Mouse (Mus musculus) limb, embryonic 14.5 days (tissue): ENCODE measurements around the gene Cdkl2. TPM values are rescaled to one million over a fixed set of nuclear protein-coding genes. Genes with fewer than 3 reads are reported as not detected.

Experiments
- ATAC-seq: fragments of 200-750 bp; cut with Nextera tagmentation; 2 replicates; pipeline ENCODE4 v1.8.0; 2017; ENCODE audit warnings: low read depth, moderate number of reproducible peaks, moderate TSS enrichment; ENCODE audit not compliant: low FRiP score
- DNase-seq: peaks from one replicate; pipeline ENCODE4 v3.0.0-alpha.2; 2015; ENCODE audit warnings: low spot score
- H3K27ac ChIP-seq: fragments of 300-500 bp; sonication (generic); replicated peaks from 2 replicates; pipeline ENCODE4 v1.5.1; 2014; ENCODE audit warnings: low read depth, mild to moderate bottlenecking, low read length, moderate library complexity, mixed read lengths
- H3K27me3 ChIP-seq: fragments of 300-500 bp; sonication (generic); 2 replicates; pipeline ENCODE4 v1.6.1; 2014; ENCODE audit warnings: low read length, mixed read lengths; ENCODE audit not compliant: control insufficient read depth, insufficient read depth
- H3K36me3 ChIP-seq: fragments of 300-500 bp; sonication (generic); 2 replicates; pipeline ENCODE4 v1.6.1; 2014; ENCODE audit warnings: mild to moderate bottlenecking, low read length, moderate library complexity, mixed read lengths; ENCODE audit not compliant: control insufficient read depth, insufficient read depth
- H3K4me1 ChIP-seq: fragments of 300-500 bp; sonication (generic); 2 replicates; pipeline ENCODE4 v1.6.1; 2014; ENCODE audit warnings: antibody characterized with exemption, low read length, mixed read lengths; ENCODE audit not compliant: control insufficient read depth, insufficient read depth
- H3K4me2 ChIP-seq: fragments of 300-500 bp; sonication (generic); replicated peaks from 2 replicates; pipeline ENCODE4 v1.6.1; 2014; ENCODE audit warnings: low read depth, mild to moderate bottlenecking, low read length, moderate library complexity; ENCODE audit not compliant: severe bottlenecking
- H3K4me3 ChIP-seq: fragments of 300-500 bp; sonication (generic); replicated peaks from 2 replicates; pipeline ENCODE4 v1.5.1; 2014; ENCODE audit warnings: low read length
- H3K9ac ChIP-seq: fragments of 300-500 bp; sonication (generic); 2 replicates; pipeline ENCODE4 v1.6.1; 2014; ENCODE audit warnings: mild to moderate bottlenecking, low read depth, low read length, moderate library complexity; ENCODE audit not compliant: severe bottlenecking
- H3K9me3 ChIP-seq: fragments of 300-500 bp; sonication (generic); 2 replicates; pipeline ENCODE4 v1.6.1; 2016; ENCODE audit warnings: low read length; ENCODE audit not compliant: control insufficient read depth
- POLR2A ChIP-seq: fragments of 200-500 bp; IDR thresholded peaks from 2 replicates; pipeline ENCODE4 v1.8.0; 2012; ENCODE audit warnings: inconsistent platforms, mild to moderate bottlenecking, moderate library complexity, borderline replicate concordance; ENCODE audit not compliant: insufficient read depth, insufficient read length; ENCODE audit errors: extremely low read depth
- WGBS: fragments of 180-500 bp; shearing (Covaris S2); extraction: QIAGEN DNeasy Blood & Tissue Kit; methylation state at CpG from one replicate; pipeline ENCODE4 v1.1.7; 2014; 5-methylcytosine and 5-hydroxymethylcytosine counted together
- polyA plus RNA-seq, 2 experiments: library from polyadenylated mRNA; depleted of rRNA in 1 of 2; stranded (reverse) in 1 of 2; unstranded in 1 of 2; fragments of >200 nt; fragmentation: Nextera tagmentation in 1 of 2; extraction: Ambion mirVana in 1 of 2; gene quantifications; 2 replicates each; pipeline versions ENCODE4 v1.2.1 to v1.2.3; 2012 to 2014

Gene Cdkl2
- polyA plus RNA-seq, 2 experiments: 0.67 to 1.4 TPM

DNA sequence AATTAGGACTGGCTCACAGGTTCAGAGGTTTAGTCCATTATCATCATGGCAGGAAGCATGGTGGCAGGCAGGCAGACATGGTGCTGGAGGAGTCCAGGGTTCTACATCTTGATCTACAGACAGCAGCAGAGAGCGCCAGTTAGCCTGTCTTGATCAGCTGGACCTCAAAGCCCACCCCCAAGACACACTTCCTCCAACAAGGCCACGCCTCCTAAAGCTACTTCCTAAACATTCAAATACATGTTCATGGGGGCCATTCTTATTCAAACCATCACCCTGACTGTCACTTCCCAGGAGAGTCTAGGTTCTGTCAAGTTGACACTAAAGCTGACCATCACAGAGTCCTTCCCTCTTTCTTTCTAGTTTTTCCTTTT lies 66.3 kb downstream of the Cdkl2 start:
- WGBS: 86% methylated on average over 2 of the region's 2 CpGs
- Histone ChIP-seq H3K4me1 (no peaks in the 10 kb centered on the region), H3K9ac (no peak overlapping the region), H3K36me3 (no peaks in the 10 kb centered on the region), H3K4me3 (no peak overlapping the region), H3K27ac (no peak overlapping the region), H3K4me2 (no peak overlapping the region), H3K9me3 (no peaks in the 10 kb centered on the region), H3K27me3 (no peaks in the 10 kb centered on the region)
- ATAC-seq (no peak), DNase-seq (no peak)
- no peak for TF ChIP-seq POLR2A

DNA sequence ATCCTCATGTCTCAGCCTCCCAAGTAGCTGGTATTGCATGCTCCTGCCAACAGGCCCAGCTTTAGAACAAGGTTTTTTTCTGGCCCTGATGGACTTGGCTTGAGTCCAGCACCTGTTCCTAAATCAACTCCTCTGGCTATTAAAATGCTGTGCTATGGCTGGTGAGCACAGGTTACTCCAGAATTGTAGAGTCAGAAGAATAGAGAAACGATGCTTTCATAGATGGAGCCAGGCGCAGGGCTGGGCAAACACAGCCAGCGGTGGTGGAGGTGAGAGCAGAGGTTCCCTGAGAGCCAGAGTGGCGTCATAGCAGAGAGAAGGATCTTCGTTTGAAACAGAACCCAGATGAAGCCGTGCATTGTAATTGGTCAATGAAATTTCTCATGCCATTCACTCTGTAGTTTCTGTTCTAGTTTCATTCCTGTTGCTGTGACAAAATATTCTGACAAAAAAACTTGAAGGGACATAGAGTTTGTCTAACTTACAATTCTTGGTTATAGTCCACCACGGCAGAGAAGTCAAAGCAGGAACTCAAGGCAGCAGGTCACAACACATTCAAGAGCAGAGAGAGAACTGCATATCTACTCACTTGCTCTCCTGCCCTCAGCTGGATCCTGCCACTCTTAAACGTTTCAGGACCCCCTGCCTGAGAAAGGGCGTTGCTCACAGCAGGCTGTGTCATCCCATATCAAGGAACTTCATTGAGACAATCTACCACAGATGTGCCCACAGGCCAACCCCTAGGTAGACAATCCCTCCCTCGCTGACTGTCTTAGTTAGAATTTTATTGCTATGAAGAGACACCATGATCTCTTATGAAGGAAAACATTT lies 66.9 kb downstream of the Cdkl2 start:
- Histone ChIP-seq H3K36me3 (no peaks in the 10 kb centered on the region), H3K27me3 (no peaks in the 10 kb centered on the region), H3K4me1 (no peaks in the 10 kb centered on the region), H3K4me2 (no peak overlapping the region), H3K4me3 (no peak overlapping the region), H3K9ac (no peak overlapping the region), H3K27ac (no peak overlapping the region), H3K9me3 (no peaks in the 10 kb centered on the region)
- TF ChIP-seq POLR2A: no peak
- 75% methylated on average over 10 of the region's 10 CpGs for WGBS
- DNase-seq (no peak), ATAC-seq (no peak)

DNA sequence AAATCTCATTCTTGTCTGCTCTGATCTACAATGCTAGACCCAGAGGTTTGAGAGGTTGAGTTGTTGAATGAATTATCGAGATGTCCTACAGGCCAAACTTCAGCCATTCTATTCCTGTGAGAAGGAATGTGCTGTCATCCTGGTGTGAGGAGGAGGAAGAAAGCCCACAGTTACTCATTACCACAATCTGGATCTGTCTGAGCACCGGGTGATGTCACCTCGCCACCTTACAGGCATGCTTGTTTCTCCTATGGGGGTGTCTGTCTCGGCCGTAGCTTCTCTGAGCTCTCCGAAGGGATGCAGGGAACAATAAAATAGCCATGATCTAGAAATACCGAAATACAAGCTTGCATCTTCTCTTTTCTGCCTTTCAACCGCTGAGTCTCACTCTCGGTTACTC lies 67.9 kb downstream of the Cdkl2 start:
- Histone ChIP-seq H3K36me3 (no peaks in the 10 kb centered on the region), H3K27ac (no peak overlapping the region), H3K9me3 (no peaks in the 10 kb centered on the region), H3K4me1 (no peaks in the 10 kb centered on the region), H3K9ac (no peak overlapping the region), H3K27me3 (no peaks in the 10 kb centered on the region), H3K4me2 (no peak overlapping the region), H3K4me3 (no peak overlapping the region)
- no peak for DNase-seq
- TF ChIP-seq POLR2A: no peak
- whole genome bisulfite sequencing: 88% methylated on average over 9 of the region's 9 CpGs
- ATAC-seq: no peak

DNA sequence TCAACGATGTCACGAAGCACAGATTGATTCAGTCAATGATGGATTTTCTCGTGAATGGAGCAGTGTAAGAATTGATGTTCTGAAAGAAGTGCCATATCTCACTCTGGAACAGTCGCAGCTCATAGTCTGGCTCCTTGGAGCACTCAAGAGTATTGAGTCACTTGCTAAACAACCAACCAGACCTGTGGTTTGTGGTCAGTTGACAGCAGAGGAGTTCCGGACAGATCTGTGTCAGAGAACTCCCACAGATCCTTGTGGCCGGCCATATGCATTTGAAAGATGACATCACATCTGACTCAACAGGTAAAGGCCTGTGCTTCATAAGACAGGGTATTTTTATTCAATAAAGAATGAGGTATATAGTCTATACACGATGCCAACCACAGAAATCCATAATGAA lies 69.7 kb downstream of the Cdkl2 start:
- Histone ChIP-seq H3K9me3 (no peaks in the 10 kb centered on the region), H3K4me3 (no peak overlapping the region), H3K4me2 (no peak overlapping the region), H3K27me3 (no peaks in the 10 kb centered on the region), H3K9ac (no peak overlapping the region), H3K36me3 (no peaks in the 10 kb centered on the region), H3K27ac (no peak overlapping the region), H3K4me1 (no peaks in the 10 kb centered on the region)
- ATAC-seq (no peak), DNase-seq (no peak)
- 88% methylated on average over 7 of the region's 7 CpGs for WGBS
- TF ChIP-seq POLR2A: no peak

DNA sequence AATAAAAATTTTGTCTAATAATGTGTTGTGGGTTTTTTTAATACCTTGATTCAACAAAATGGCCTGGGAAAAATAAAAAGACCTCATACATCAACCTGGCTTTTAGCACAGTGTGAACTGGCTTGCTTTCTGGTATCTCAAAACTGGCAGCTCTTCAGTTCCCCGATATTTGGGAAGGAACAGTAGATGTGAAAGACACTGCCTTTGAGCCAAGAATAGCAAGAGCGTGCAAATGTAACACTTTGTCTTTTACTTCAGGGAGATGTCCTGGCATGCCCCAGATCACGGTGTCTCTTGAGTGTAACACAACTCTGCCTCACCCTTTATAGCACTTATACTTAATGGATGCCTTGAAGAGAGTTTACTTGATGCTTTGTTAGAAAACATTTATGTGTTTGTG lies 71.6 kb downstream of the Cdkl2 start:
- 81% methylated on average over 3 of the region's 3 CpGs for WGBS
- no peak for DNase-seq

More for the DNA sequence above, 71.6 kb downstream of the Cdkl2 start:
- TF ChIP-seq POLR2A: no peak
- Histone ChIP-seq H3K36me3 (no peaks in the 10 kb centered on the region), H3K4me3 (no peak overlapping the region), H3K27ac (no peak overlapping the region), H3K4me1 (no peaks in the 10 kb centered on the region), H3K27me3 (no peaks in the 10 kb centered on the region), H3K4me2 (no peak overlapping the region), H3K9me3 (no peaks in the 10 kb centered on the region), H3K9ac (no peak overlapping the region)
- ATAC-seq: no peak
